Mouse (Mus musculus) heart, embryonic 16.5 days (tissue): ENCODE measurements around the gene Litaf. TPM values are rescaled to one million over a fixed set of nuclear protein-coding genes. Genes with fewer than 3 reads are reported as not detected.

Experiments used
- ATAC-seq: fragments of 200-750 bp; cut with Nextera tagmentation; replicated peaks from 2 replicates; pipeline ENCODE4 v1.8.0; 2017; ENCODE audit warnings: moderate number of reproducible peaks; ENCODE audit not compliant: insufficient read depth, low FRiP score; ENCODE audit errors: extremely low read depth
- H3K27ac ChIP-seq: fragments of 300-500 bp; sonication (generic); 2 replicates; pipeline ENCODE4 v1.5.1; 2014; ENCODE audit warnings: mild to moderate bottlenecking, low read length, control low read depth, moderate library complexity
- H3K27me3 ChIP-seq: fragments of 300-500 bp; sonication (generic); 2 replicates; pipeline ENCODE4 v1.6.1; 2014; ENCODE audit warnings: low read length, mixed read lengths; ENCODE audit not compliant: control insufficient read depth, insufficient read depth
- H3K36me3 ChIP-seq: fragments of 300-500 bp; sonication (generic); 2 replicates; pipeline ENCODE4 v1.6.1; 2014; ENCODE audit not compliant: control insufficient read depth, insufficient read depth
- H3K4me1 ChIP-seq: fragments of 300-500 bp; sonication (generic); 2 replicates; pipeline ENCODE4 v1.6.1; 2014; ENCODE audit warnings: low read length, mixed read lengths; ENCODE audit not compliant: control insufficient read depth, insufficient read depth
- H3K4me2 ChIP-seq: fragments of 300-500 bp; sonication (generic); 2 replicates; pipeline ENCODE4 v1.6.1; 2014; ENCODE audit warnings: low read depth, mild to moderate bottlenecking, control low read depth, low read length
- H3K4me3 ChIP-seq: fragments of 300-500 bp; sonication (generic); 2 replicates; pipeline ENCODE4 v1.5.1; 2014; ENCODE audit warnings: mild to moderate bottlenecking, control low read depth, low read length
- H3K9ac ChIP-seq: fragments of 300-500 bp; sonication (generic); 2 replicates; pipeline ENCODE4 v1.6.1; 2014; ENCODE audit warnings: low read length, control low read depth
- H3K9me3 ChIP-seq: fragments of 300-500 bp; sonication (generic); replicated peaks from 2 replicates; pipeline ENCODE4 v1.6.1; 2016; ENCODE audit warnings: low read length; ENCODE audit not compliant: control insufficient read depth
- WGBS: fragments of 180-500 bp; shearing (Covaris S2); extraction: QIAGEN DNeasy Blood & Tissue Kit; methylation state at CpG from one replicate; pipeline ENCODE4 v1.1.7; 2014; 5-methylcytosine and 5-hydroxymethylcytosine counted together
- polyA plus RNA-seq: library from polyadenylated mRNA; unstranded; fragments of >200 nt; fragmentation: Nextera tagmentation; extraction: Ambion mirVana; gene quantifications from 2 replicates; pipeline ENCODE4 v1.2.1, GENCODE M21; 2015

Gene Litaf
- polyA plus RNA-seq, 1 experiment from 2014 or later, result 78.7 TPM

DNA sequence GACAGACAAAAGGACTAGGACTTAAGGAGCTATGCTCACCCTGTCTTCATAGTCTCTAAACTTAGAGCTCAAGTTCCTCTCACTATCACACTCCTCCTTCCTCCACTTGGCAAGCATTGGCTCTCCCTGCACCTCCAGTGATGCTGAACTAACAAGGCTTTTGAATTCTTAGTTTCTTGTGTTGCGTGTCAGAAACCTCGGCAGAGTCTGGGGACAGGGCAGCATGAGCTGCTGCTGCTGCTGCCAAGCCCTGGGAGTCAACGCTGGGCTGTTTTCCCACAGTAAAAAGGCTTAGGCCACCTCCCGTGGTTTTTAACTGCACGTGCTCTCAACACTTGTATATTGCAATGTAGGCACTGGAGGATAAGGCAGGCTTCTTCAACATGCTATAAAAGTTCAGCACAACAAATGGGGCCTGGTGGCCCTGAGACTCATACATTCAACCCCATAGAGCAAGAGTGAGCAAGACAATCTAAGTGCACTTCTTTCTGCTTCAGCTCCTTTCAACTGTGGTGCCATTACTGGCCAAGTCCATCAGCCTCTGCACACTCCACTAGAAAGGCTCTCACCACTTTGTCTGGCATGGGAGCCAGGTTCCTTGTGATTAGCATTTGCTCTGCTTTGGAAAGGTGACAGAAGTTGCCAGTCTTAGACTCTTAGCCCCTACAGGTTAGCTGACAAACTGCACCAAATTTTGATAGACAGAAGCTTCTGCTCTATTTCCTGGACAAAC lies 21.1 kb upstream of the Litaf start:
- no peaks in the 10 kb centered on the region for H3K9me3 ChIP-seq
- WGBS, result 80% methylated on average over 5 of the region's 5 CpGs
- peaks cover 7% of the 10 kb centered on the region; the same call in 1 of the 2 replicates for H3K4me1 ChIP-seq
- ATAC-seq, result no peak
- H3K9ac ChIP-seq, result no peak overlapping the region
- peaks cover 56% of the 10 kb centered on the region for H3K36me3 ChIP-seq
- H3K27me3 ChIP-seq, result no peaks in the 10 kb centered on the region
- H3K27ac ChIP-seq, result no peak overlapping the region
- no peak overlapping the region for H3K4me2 ChIP-seq
- no peak overlapping the region for H3K4me3 ChIP-seq

DNA sequence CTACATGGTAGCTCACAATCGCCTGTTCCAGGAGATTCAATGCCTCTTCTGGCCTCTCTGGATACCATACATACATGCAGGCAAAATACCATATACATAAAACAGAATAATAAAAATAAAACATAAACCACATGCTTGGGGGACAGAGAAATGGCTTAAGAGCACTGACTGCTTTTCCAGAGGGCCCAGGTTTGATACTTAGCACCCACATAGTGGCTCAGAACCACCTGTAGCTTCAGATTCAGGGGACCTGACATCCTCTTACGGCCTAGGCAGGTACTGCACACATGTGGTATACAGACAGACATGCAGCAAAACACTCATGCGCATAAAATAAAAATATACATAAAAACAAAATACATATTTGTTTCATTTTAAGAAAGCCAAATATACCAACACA lies 20.3 kb upstream of the Litaf start:
- Histone ChIP-seq H3K4me3 (no peak overlapping the region), H3K4me1 (0 out of 2 replicates have a peak, but pooled peaks cover 2% of the 10 kb centered on the region), H3K9ac (no peak overlapping the region), H3K27ac (no peak overlapping the region), H3K36me3 (peaks cover 55% of the 10 kb centered on the region), H3K4me2 (no peak overlapping the region), H3K27me3 (no peaks in the 10 kb centered on the region), H3K9me3 (no peaks in the 10 kb centered on the region)
- no peak for ATAC-seq
- 93% methylated on average over 3 of the region's 3 CpGs for WGBS

DNA sequence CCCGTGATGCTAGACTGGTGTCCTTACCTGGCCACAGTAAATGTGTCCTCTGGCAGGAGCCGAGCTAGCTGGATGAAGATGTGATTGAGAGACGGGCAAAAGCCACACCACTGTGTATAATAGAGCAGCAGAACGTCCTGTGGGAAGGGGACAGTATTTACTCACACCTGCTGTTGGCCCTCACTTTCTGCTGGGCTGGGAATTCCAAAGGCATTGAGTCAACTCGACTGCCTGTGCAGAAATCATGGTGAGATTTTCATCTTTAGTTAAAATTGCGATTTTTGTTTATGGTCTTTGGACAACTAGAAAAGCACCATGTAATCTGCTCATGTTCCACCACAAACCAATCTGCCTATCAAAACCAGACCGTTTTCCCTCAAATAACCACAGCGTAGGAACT lies 18.2 kb upstream of the Litaf start:
- H3K4me2 ChIP-seq, result no peak overlapping the region
- H3K9me3 ChIP-seq, result no peaks in the 10 kb centered on the region
- H3K4me1 ChIP-seq, result 0 out of 2 replicates have a peak, but pooled peaks cover 2% of the 10 kb centered on the region
- no peak overlapping the region for H3K4me3 ChIP-seq
- no peak overlapping the region for H3K9ac ChIP-seq
- peaks cover 49% of the 10 kb centered on the region for H3K36me3 ChIP-seq
- no peak overlapping the region for H3K27ac ChIP-seq
- 89% methylated on average over 8 of the region's 8 CpGs for WGBS
- ATAC-seq, result no peak
- no peaks in the 10 kb centered on the region for H3K27me3 ChIP-seq

DNA sequence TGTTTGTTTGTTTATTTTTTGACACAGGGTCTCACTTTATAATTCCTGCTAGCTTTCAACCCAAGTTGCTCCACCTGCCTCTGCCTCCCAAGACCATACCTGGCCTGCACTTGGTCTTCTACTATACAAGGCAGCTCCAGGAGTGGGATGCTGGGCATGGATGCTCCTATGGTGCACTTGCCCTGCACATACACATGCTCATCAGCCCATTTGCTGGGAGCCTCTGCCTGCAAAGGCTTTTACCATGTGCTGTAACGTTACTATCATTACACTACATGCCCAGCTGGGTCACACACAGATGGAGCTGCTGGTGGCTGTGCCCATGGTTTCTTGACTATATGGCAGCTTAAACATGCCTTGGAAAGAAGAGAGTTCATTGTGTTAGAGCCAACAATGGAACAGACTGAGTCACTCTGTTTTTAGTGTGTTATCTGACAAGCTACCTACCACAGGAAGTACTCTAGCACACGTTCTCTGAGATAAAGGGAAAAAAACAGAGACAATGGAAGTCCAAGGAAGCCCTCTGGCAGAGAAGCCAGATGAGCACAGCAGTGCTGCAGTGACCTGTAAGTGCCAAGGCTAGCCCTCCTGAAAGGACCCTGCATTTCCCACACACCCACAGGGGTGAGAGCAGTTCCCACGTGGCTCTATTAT lies 12.4 kb upstream of the Litaf start:
- H3K4me3 ChIP-seq, result no peak overlapping the region
- no peaks in the 10 kb centered on the region for H3K9me3 ChIP-seq
- ATAC-seq, result no peak
- H3K4me2 ChIP-seq, result no peak overlapping the region
- 41% methylated on average over 3 of the region's 3 CpGs for WGBS
- H3K4me1 ChIP-seq, result peaks cover 7% of the 10 kb centered on the region; the same call in 1 of the 2 replicates
- H3K27ac ChIP-seq, result peak overlapping the region; percentile 41; the same call in 1 of the 2 replicates
- H3K36me3 ChIP-seq, result peaks cover 43% of the 10 kb centered on the region
- no peaks in the 10 kb centered on the region for H3K27me3 ChIP-seq
- no peak overlapping the region for H3K9ac ChIP-seq

DNA sequence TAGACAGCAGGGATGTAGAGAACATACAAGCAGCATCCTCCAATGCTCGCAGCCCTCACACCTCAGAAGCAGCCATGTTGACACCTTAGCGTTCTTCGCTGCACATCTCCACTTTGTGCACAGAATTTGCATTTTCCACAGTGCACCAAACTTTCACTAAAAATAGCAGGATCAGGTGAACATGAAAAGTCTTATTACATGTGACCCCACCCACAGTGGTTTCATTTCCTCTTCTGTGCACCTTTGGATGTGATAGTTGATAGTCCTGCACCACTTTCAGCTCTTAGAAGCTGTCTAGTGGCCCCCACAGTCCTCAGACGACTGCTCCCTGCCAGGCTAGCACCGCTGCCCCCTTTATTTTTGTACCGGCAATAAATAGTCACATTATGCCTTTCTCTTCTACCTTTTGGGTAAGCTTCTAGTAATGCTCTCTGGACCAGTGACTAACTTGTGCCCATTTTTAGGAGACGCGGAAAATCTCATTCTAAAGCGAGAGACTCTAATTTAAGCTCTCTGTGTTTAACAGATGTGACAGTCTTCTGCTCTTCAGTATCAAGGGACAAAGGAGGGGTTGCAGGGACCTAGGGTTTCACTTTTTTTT lies 11.7 kb upstream of the Litaf start:
- no peak for ATAC-seq
- WGBS, result 86% methylated on average over 9 of the region's 9 CpGs
- Histone ChIP-seq H3K9me3 (no peaks in the 10 kb centered on the region), H3K27ac (no peak overlapping the region), H3K27me3 (no peaks in the 10 kb centered on the region), H3K36me3 (peaks cover 37% of the 10 kb centered on the region), H3K9ac (no peak overlapping the region), H3K4me1 (peaks cover 10% of the 10 kb centered on the region), H3K4me3 (no peak overlapping the region), H3K4me2 (no peak overlapping the region)

DNA sequence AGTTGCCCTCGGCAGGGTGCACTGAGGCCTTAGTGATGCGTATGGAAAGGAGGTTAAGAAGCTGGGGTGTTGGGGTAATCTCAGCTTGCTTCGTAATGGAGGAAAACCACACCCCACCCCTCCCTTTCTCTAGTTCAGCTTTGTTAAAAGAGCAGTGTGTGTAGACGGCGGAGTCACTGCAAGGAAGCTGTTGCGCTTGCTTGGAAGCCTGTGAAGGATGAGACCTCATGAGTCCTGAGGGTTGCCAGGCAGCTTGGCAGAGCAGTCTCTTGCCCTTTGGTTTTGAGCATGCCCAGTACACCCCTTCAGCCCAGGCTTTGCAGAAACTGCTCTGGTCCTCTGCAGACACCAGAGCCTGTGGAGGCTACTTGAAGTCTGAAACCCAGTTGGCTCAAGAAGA lies 7.1 kb upstream of the Litaf start:
- H3K9ac ChIP-seq, result no peak overlapping the region
- H3K9me3 ChIP-seq, result no peaks in the 10 kb centered on the region
- H3K27me3 ChIP-seq, result no peaks in the 10 kb centered on the region
- no peak overlapping the region for H3K4me3 ChIP-seq
- H3K36me3 ChIP-seq, result peaks cover 25% of the 10 kb centered on the region
- WGBS, result 77% methylated on average over 6 of the region's 6 CpGs
- no peak overlapping the region for H3K4me2 ChIP-seq
- no peak for ATAC-seq
- no peak overlapping the region; the same call in 1 of the 2 replicates for H3K27ac ChIP-seq
- H3K4me1 ChIP-seq, result peaks cover 25% of the 10 kb centered on the region

DNA sequence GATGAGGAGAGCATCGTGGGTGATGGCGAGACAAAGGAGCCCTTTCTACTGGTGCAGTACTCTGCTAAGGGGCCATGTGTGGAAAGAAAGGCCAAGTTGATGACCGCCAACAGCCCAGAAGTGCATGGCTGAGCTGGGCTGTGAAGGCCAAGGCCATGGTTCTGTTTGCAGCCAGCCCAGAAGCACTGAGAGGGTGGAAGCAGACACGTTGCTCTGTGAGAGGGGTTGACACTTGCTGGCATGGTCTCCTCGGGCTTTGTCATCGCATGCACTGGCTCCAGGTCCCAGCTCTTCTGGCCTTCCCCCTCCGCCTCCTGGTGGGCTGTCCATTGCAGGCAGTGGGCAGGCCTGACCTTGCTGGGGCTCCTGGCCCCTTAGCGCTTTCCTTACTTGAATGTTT lies 6.5 kb upstream of the Litaf start:
- Histone ChIP-seq H3K27ac (no peak overlapping the region), H3K9ac (no peak overlapping the region), H3K4me1 (peaks cover 27% of the 10 kb centered on the region), H3K27me3 (no peaks in the 10 kb centered on the region), H3K4me3 (no peak overlapping the region), H3K36me3 (peaks cover 21% of the 10 kb centered on the region), H3K4me2 (no peak overlapping the region), H3K9me3 (no peaks in the 10 kb centered on the region)
- no peak for ATAC-seq
- 69% methylated on average over 8 of the region's 8 CpGs for WGBS

DNA sequence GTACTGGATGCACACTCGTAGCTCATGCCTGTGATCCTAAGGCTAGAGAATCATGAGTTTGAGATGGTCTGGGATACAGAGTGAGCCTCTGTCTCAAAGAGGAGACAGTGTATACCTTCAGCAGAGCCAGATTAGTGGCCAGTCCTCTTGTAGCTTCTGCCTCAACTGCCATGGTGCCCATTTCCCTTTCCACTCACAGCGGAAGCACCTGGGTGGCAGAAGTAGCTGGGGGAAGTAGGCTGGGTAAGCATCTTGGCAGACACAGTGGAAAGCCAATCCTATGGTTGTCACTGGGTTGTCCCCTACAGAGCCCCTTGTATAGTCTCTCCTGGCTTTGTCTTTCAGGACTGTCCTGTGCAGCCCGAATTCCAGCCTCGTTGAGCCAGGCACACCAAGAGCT lies 5.9 kb upstream of the Litaf start:
- no peak overlapping the region for H3K9ac ChIP-seq
- 82% methylated on average over 4 of the region's 4 CpGs for WGBS
- no peaks in the 10 kb centered on the region for H3K27me3 ChIP-seq

DNA sequence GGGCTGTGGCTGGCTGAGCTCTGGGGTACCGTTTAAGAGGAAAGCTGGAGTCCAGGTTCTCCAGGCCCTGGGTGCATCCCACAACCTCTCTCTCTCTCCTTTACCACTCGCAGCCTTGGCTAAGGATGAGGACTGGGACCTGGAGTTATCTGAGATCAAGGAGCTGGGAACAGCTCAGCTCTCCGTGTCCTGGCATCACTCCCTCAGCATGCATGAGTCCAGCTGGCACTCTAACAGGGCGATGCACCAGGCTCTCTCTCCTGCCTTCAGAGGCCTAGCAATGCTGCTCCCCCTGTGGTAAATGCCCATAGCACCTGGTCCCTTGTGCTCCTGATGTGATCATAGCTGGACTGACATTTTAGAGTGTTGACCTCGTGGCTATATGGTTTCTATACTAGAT lies 5.2 kb upstream of the Litaf start:
- Histone ChIP-seq H3K9me3 (no peaks in the 10 kb centered on the region), H3K36me3 (peaks cover 20% of the 10 kb centered on the region), H3K9ac (no peak overlapping the region), H3K4me3 (no peak overlapping the region), H3K27ac (no peak overlapping the region; the same call in 1 of the 2 replicates), H3K4me1 (peaks cover 32% of the 10 kb centered on the region), H3K4me2 (no peak overlapping the region), H3K27me3 (no peaks in the 10 kb centered on the region)
- ATAC-seq, result no peak
- 62% methylated on average over 5 of the region's 5 CpGs for WGBS

More for the DNA sequence above, 5.9 kb upstream of the Litaf start:
- H3K36me3 ChIP-seq, result peaks cover 20% of the 10 kb centered on the region
- ATAC-seq, result no peak
- no peaks in the 10 kb centered on the region for H3K9me3 ChIP-seq
- no peak overlapping the region for H3K4me2 ChIP-seq
- no peak overlapping the region for H3K27ac ChIP-seq
- no peak overlapping the region for H3K4me3 ChIP-seq
- peaks cover 32% of the 10 kb centered on the region for H3K4me1 ChIP-seq
